Mouse (Mus musculus): ENCODE results near the gene Smchd1.

Gene Smchd1

DNA sequence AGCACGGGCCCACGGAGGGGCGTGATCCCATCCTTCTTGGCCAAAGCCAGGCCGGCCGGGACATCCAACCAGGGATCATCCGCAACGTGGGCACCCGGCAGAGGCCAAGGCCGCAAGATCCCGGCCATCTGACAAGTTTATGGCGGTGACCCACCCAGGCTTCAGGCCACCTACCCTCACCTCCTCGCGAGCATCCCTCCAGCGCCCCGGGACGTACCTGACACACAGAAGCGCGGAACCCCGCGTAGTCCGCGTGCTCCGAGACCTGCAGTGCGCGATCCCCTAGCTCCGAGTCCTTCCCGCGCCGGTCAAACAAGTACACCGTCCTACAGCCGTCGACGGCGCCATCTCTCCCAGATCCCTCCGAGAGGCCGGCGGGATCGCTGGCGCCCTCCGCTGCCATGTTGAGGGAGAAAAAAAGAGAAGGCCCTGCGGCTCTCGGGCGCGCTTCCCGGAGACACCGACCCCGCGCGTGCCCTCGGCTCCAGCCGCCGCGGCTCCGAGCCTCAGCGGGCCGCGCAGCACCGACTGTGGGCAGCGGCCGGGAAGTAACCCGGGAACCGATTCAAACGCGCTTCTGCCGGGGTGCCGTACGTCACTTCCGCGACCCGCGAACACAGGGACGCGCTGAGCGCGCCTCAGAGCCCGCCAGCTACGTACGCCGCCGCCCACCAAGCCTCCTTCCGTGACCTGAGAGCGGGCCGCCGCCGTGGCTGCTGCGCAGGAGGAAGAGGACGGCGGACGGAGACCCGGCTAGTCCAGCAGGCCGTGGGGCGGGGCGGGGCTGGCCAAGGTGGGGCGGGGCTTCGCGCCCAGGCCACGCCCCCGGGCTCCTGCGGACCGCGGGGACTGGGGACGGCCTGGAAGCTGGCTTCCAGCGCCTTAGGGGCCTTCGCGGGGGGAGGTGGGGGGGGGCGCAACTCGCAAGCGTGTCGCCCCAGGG, at the start of gene Smchd1:
Gene Smchd1 (minus strand): TSS at position 582 of the 943 bp plus-strand sequence.
- H3K9me3 ChIP-seq (ENCODE audit: low read length) = no peaks in the 10 kb centered on the region
- H3K4me3 ChIP-seq (replicated peaks; ENCODE audit: low read length) = peak within 1 kb of the TSS; percentile 95
- no peak for TF ChIP-seq NANOG (IDR thresholded peaks at IDR 0.05; ENCODE audit: borderline replicate concordance, low read length)
- no peak for TF ChIP-seq CTCF (conservative IDR thresholded peaks at IDR 0.05; ENCODE audit: low read length)
- no peak for TF ChIP-seq POU5F1 (IDR thresholded peaks at IDR 0.05; ENCODE audit: borderline replicate concordance, low read length)
- H3K36me3 ChIP-seq (ENCODE audit: insufficient read depth, low read length) = peaks cover 3% of the 10 kb centered on the region; the same call in 1 of the 2 replicates
- peaks cover 15% of the 10 kb centered on the region for H3K27me3 ChIP-seq (ENCODE audit: insufficient read depth, low read length)
- peaks cover 50% of the 10 kb centered on the region for H3K4me1 ChIP-seq (replicated peaks; ENCODE audit: low read depth, low read length)

DNA sequence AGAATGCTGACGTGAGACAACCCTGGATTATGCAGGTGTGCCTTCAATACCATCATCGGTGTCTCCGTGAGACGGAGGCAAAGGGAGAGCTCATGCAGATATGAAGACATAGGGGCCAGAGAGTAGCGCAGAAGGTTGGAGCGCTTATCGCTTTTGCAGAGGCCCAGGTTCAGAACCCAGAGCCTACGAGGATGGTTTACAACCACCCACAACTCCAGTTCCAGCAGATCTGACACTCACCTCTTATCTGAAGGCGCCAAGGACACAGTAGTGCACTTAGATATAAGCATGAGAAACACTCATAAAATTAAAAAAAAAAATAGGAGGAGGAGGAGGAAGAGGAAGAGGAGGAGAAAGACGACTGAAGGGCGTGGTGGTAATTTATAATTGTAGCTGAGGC, 35.2 kb upstream of the Smchd1 start:
- peaks cover 98% of the 10 kb centered on the region for H3K36me3 ChIP-seq (ENCODE audit: insufficient read depth, low read length)
- H3K4me3 ChIP-seq (replicated peaks; ENCODE audit: low read length) = no peak overlapping the region
- H3K27me3 ChIP-seq (ENCODE audit: insufficient read depth, low read length) = no peaks in the 10 kb centered on the region
- no peaks in the 10 kb centered on the region for H3K4me1 ChIP-seq (replicated peaks; ENCODE audit: low read depth, low read length)
- H3K9me3 ChIP-seq (ENCODE audit: low read length) = no peaks in the 10 kb centered on the region
- TF ChIP-seq POU5F1 (IDR thresholded peaks at IDR 0.05; ENCODE audit: borderline replicate concordance, low read length) = no peak
- no peak for TF ChIP-seq NANOG (IDR thresholded peaks at IDR 0.05; ENCODE audit: borderline replicate concordance, low read length)
- no peak for TF ChIP-seq CTCF (conservative IDR thresholded peaks at IDR 0.05; ENCODE audit: low read length)

GRCm38 (mm10) chr17:71506832-71507231, 31.7 kb upstream of the Smchd1 start:
- H3K36me3 ChIP-seq (ENCODE audit: insufficient read depth, low read length) = peaks cover 95% of the 10 kb centered on the region
- no peak overlapping the region for H3K4me3 ChIP-seq (replicated peaks; ENCODE audit: low read length)
- no peaks in the 10 kb centered on the region for H3K27me3 ChIP-seq (ENCODE audit: insufficient read depth, low read length)
- no peaks in the 10 kb centered on the region for H3K9me3 ChIP-seq (ENCODE audit: low read length)
- H3K4me1 ChIP-seq (replicated peaks; ENCODE audit: low read depth, low read length) = no peaks in the 10 kb centered on the region
- no peak for TF ChIP-seq CTCF (conservative IDR thresholded peaks at IDR 0.05; ENCODE audit: low read length)

GRCm38 (mm10) chr17:71495784-71496183, 20.6 kb upstream of the Smchd1 start:
- H3K36me3 ChIP-seq (ENCODE audit: insufficient read depth, low read length) = peaks cover 61% of the 10 kb centered on the region
- peaks cover 5% of the 10 kb centered on the region; the same call in 1 of the 2 replicates for H3K4me1 ChIP-seq (replicated peaks; ENCODE audit: low read depth, low read length)
- TF ChIP-seq CTCF (conservative IDR thresholded peaks at IDR 0.05; ENCODE audit: low read length) (no peak), NANOG (IDR thresholded peaks at IDR 0.05; ENCODE audit: borderline replicate concordance, low read length) (no peak), POU5F1 (IDR thresholded peaks at IDR 0.05; ENCODE audit: borderline replicate concordance, low read length) (no peak)
- H3K27me3 ChIP-seq (ENCODE audit: insufficient read depth, low read length) = no peaks in the 10 kb centered on the region
- no peaks in the 10 kb centered on the region for H3K9me3 ChIP-seq (ENCODE audit: low read length)
- no peak overlapping the region for H3K4me3 ChIP-seq (replicated peaks; ENCODE audit: low read length)

DNA sequence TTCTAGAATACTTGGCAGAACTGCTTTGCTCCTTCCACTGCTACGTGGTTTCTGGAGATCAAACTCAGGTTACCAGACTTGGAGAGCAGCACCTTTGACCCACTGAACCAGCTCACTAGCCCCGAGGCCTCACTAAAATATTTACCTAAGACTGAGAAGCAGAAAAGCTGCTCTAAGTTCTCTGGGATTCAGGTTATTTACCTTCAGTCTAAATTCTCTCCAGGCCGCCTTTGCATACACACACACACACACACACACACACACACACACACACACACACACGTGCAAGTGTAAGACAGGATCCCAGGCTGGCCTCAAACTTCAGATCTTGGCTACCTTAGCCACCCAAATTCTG, 16.2 kb upstream of the Smchd1 start:
- Histone ChIP-seq H3K27me3 (ENCODE audit: insufficient read depth, low read length) (no peaks in the 10 kb centered on the region), H3K4me3 (replicated peaks; ENCODE audit: low read length) (no peak overlapping the region), H3K36me3 (ENCODE audit: insufficient read depth, low read length) (peaks cover 16% of the 10 kb centered on the region), H3K9me3 (ENCODE audit: low read length) (no peaks in the 10 kb centered on the region), H3K4me1 (replicated peaks; ENCODE audit: low read depth, low read length) (peaks cover 13% of the 10 kb centered on the region)
- TF ChIP-seq POU5F1 (IDR thresholded peaks at IDR 0.05; ENCODE audit: borderline replicate concordance, low read length) (no peak), NANOG (IDR thresholded peaks at IDR 0.05; ENCODE audit: borderline replicate concordance, low read length) (no peak), CTCF (conservative IDR thresholded peaks at IDR 0.05; ENCODE audit: low read length) (no peak)

DNA sequence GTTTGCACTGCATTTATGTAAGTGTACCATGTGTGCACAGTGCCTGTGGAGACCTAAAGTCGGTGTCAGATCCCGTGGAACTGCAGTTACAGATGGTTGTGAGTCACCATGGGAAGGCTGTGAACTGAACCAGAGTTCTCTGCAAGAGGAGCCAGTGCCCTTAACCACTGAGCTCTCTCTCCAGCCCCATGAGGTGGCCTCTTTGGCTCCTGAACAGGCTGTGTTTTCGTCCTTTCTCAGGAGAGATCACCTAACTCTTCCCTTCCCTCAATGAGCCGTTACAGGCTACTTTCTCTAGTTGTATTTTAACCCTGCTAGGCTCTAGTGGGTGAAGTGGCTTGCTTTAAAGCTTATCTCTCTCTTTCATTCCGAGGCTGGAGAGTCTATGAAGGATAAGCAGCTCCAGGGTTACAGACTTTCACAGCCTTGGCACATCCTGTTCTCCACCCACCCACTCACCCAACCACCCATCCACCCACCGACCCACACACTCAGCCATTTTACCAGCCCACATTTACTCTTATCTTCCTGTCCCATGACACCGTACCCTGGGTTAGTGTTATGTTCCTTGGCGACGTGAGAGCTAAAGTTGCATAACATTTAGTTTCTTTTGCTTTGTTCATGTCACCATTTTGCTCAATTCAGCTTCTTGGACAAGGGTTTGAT, 15.7 kb upstream of the Smchd1 start:
- Histone ChIP-seq H3K9me3 (ENCODE audit: low read length) (no peaks in the 10 kb centered on the region), H3K4me1 (replicated peaks; ENCODE audit: low read depth, low read length) (peaks cover 17% of the 10 kb centered on the region), H3K27me3 (ENCODE audit: insufficient read depth, low read length) (no peaks in the 10 kb centered on the region), H3K36me3 (ENCODE audit: insufficient read depth, low read length) (peaks cover 11% of the 10 kb centered on the region), H3K4me3 (replicated peaks; ENCODE audit: low read length) (no peak overlapping the region)
- TF ChIP-seq POU5F1 (IDR thresholded peaks at IDR 0.05; ENCODE audit: borderline replicate concordance, low read length) = no peak
- no peak for TF ChIP-seq NANOG (IDR thresholded peaks at IDR 0.05; ENCODE audit: borderline replicate concordance, low read length)
- TF ChIP-seq CTCF (conservative IDR thresholded peaks at IDR 0.05; ENCODE audit: low read length) = no peak

DNA sequence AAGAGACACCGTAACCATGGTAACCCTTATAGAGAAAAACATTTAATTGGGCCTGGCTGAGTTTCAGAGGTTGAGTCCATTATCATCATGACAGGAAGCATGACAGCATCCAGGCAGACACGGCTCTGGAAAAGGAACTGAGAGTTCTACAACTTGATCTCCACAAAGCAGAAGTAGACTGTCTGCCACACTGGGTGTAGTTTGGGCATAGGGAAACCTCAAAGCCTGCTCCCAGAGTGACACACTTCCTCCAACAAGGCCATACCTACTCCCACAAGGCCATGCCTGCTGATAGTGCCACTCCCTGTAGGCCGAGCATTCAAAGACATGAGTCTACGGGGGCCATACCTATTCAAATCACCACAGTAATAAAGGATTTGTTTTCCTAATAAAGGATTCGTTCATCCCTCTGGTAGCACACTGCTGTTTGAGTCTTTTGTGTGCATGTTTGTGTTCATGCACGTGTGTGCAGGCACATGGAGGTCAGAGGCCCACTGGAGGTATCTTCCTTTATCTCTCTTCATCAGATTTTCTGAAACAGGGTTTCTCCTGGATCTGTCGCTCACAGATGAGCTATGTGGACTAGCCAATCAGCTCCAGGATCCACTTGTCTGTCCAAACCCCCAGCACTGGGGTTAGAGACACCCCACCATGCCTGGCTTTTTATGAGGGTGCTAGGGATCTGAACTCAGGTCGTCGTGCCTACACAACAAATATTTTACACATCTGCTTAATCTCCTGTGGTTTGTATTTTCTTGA, 14.7 kb upstream of the Smchd1 start:
- peaks cover 22% of the 10 kb centered on the region for H3K4me1 ChIP-seq (replicated peaks; ENCODE audit: low read depth, low read length)
- no peaks in the 10 kb centered on the region for H3K27me3 ChIP-seq (ENCODE audit: insufficient read depth, low read length)
- H3K9me3 ChIP-seq (ENCODE audit: low read length) = no peaks in the 10 kb centered on the region
- H3K4me3 ChIP-seq (replicated peaks; ENCODE audit: low read length) = no peak overlapping the region
- 0 out of 2 replicates have a peak, but pooled peaks cover 4% of the 10 kb centered on the region for H3K36me3 ChIP-seq (ENCODE audit: insufficient read depth, low read length)
- TF ChIP-seq NANOG (IDR thresholded peaks at IDR 0.05; ENCODE audit: borderline replicate concordance, low read length) = no peak
- TF ChIP-seq CTCF (conservative IDR thresholded peaks at IDR 0.05; ENCODE audit: low read length) = no peak
- no peak for TF ChIP-seq POU5F1 (IDR thresholded peaks at IDR 0.05; ENCODE audit: borderline replicate concordance, low read length)
